Mouse (Mus musculus) neural tube, embryonic 15.5 days (tissue): ENCODE data around the gene Sstr3. TPM values are rescaled to one million over a fixed set of nuclear protein-coding genes. Genes with fewer than 3 reads are reported as not detected.
A peak's percentile ranks its signal among the peaks of the same experiment; 100 is the strongest.

Source experiments
- ATAC-seq: fragments of 200-750 bp; cut with Nextera tagmentation; 2 replicates; pipeline ENCODE4 v1.8.0; 2017; ENCODE audit warnings: mild to moderate bottlenecking, moderate TSS enrichment, moderate library complexity; ENCODE audit not compliant: low FRiP score
- H3K27ac ChIP-seq: fragments of 300-500 bp; sonication (generic); replicated peaks from 2 replicates; pipeline ENCODE4 v1.5.1; 2015; ENCODE audit warnings: mild to moderate bottlenecking, inconsistent platforms
- H3K27me3 ChIP-seq: fragments of 300-500 bp; sonication (generic); replicated peaks from 2 replicates; pipeline ENCODE4 v1.6.1; 2015; ENCODE audit warnings: inconsistent platforms
- H3K36me3 ChIP-seq: fragments of 300-500 bp; sonication (generic); 2 replicates; pipeline ENCODE4 v1.6.1; 2015; ENCODE audit warnings: inconsistent platforms
- H3K4me1 ChIP-seq: fragments of 300-500 bp; sonication (generic); 2 replicates; pipeline ENCODE4 v1.6.1; 2015; ENCODE audit warnings: inconsistent platforms
- H3K4me2 ChIP-seq: fragments of 300-500 bp; sonication (generic); 2 replicates; pipeline ENCODE4 v1.6.1; 2015; ENCODE audit warnings: inconsistent platforms, mild to moderate bottlenecking, moderate library complexity
- H3K4me3 ChIP-seq: fragments of 300-500 bp; sonication (generic); replicated peaks from 2 replicates; pipeline ENCODE4 v1.5.1; 2015; ENCODE audit warnings: mild to moderate bottlenecking, inconsistent platforms
- H3K9ac ChIP-seq: fragments of 300-500 bp; sonication (generic); replicated peaks from 2 replicates; pipeline ENCODE4 v1.6.1; 2015; ENCODE audit warnings: mild to moderate bottlenecking, inconsistent platforms
- H3K9me3 ChIP-seq: fragments of 300-500 bp; sonication (generic); replicated peaks from 2 replicates; pipeline ENCODE4 v1.6.1; 2016; ENCODE audit warnings: inconsistent platforms
- WGBS: fragments of 180-500 bp; shearing (Covaris S2); methylation state at CpG from one replicate; pipeline ENCODE4 v1.1.7; 2015; ENCODE audit warnings: mixed read lengths; 5-methylcytosine and 5-hydroxymethylcytosine counted together
- polyA plus RNA-seq: library from polyadenylated mRNA; unstranded; fragments of >200 nt; fragmentation: Nextera tagmentation; extraction: Ambion mirVana; gene quantifications from 2 replicates; pipeline ENCODE4 v1.2.1, GENCODE M21; 2015

The Sstr3 gene
- polyA plus RNA-seq: 0.50 and 0.57 TPM in 2 replicates

- no peak within 1 kb of the TSS; the same call in 1 of the 2 replicates for H3K27ac ChIP-seq
- H3K4me2 ChIP-seq: peak within 1 kb of the TSS; percentile 40
- H3K27me3 ChIP-seq: peaks cover 3% of the 10 kb centered on the region; the same call in 1 of the 2 replicates
- peak within 1 kb of the TSS; percentile 40 for H3K9ac ChIP-seq
- 0 out of 2 replicates have a peak within 1 kb of the TSS, but pooled peaks have one; percentile 2 for H3K4me3 ChIP-seq
- H3K36me3 ChIP-seq: no peaks in the 10 kb centered on the region
- H3K4me1 ChIP-seq: peaks cover 28% of the 10 kb centered on the region
- WGBS: 8% methylated on average over 14 of the region's 14 CpGs
- H3K9me3 ChIP-seq: no peaks in the 10 kb centered on the region
- ATAC-seq: no peak; the same call in 1 of the 2 replicates
Observed at GRCm38 (mm10) chr15:78544561-78545001, at the start of gene Sstr3. TSS of gene Sstr3 (minus strand) at chr15:78544685.

DNA sequence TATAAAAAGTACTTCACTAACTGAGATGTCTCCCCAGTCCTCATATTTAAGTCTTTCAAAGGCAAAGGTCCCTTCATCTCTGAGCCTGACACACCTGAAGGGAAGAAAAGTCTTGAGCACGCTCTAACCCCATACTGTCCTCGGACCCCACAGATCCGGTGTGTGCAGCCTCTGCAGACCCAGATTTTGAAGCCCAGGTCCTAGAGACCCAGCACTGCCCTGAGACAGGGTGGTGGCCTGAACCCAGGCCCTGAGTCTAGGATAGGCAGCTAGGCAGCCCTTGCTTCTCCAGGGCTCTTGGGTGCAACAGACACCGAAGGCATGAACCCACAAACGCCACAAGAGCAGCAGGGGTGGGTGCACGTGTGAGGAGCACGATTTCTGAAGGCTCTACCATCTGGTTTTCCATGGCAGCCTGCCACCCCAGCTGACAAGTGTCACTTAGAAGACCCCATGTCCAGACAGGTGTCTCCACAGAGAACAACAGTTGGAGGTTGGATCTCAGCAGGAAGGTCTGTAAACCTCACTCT, 49.5 kb upstream of the Sstr3 start:
- H3K4me1 ChIP-seq: peaks cover 3% of the 10 kb centered on the region; the same call in 1 of the 2 replicates
- no peaks in the 10 kb centered on the region for H3K36me3 ChIP-seq
- ATAC-seq: no peak
- no peak overlapping the region for H3K4me3 ChIP-seq
- 87% methylated on average over 7 of the region's 7 CpGs for WGBS
- no peaks in the 10 kb centered on the region for H3K27me3 ChIP-seq
- no peak overlapping the region for H3K9ac ChIP-seq
- H3K27ac ChIP-seq: no peak overlapping the region
- no peak overlapping the region for H3K4me2 ChIP-seq
- no peaks in the 10 kb centered on the region for H3K9me3 ChIP-seq

DNA sequence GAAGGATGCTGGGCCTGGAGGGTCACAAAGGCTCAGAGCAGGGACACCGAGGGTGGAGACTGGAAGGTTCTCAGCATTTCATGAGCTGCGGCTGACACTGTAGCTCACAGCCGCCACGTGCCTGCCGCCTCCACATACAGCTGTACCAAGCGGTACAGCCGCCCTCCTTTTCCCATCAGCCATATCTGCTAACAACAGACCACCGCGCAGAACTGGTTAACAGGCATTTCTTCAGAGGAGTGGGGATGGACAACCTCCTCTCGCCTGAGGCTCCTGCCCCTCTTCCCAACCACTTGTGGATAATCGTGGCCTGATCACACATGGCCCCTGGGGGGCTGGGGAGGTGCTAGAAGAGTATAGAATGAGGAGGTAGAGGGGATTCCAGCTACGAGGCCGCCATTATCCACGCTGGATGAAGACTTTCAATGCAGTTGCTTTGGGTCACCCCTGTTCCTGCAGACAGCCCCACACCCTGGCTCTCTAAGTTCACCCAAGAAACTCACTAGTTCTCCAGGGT, 48.0 kb upstream of the Sstr3 start:
- 82% methylated on average over 14 of the region's 14 CpGs for WGBS
- Histone ChIP-seq H3K27me3 (no peaks in the 10 kb centered on the region), H3K27ac (no peak overlapping the region), H3K4me2 (no peak overlapping the region), H3K4me3 (no peak overlapping the region), H3K4me1 (peaks cover 6% of the 10 kb centered on the region), H3K36me3 (no peaks in the 10 kb centered on the region), H3K9ac (no peak overlapping the region), H3K9me3 (no peaks in the 10 kb centered on the region)
- no peak for ATAC-seq

- H3K4me1 ChIP-seq: peaks cover 8% of the 10 kb centered on the region
Observed at GRCm38 (mm10) chr15:78591680-78592451, 47.4 kb upstream of the Sstr3 start.

DNA sequence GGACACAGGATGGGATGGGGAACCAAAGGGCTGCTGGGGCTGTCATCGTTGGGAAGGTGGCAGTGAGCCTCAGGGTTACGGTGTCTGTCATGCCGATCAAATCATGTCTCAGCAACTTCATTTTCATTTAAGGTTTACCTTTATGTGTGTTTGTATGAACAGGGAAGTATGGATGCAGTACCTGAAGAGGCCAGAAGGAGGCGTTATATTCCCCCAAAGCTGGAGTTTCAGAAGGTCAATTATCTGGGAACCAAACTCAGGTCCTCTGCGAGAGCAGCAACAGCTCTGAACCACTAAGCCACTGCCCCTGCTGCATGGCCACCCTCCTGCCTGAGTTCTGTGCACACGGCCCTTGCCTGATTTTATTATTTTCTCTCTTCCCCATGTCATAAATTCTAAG, 46.3 kb upstream of the Sstr3 start:
- Histone ChIP-seq H3K27me3 (no peaks in the 10 kb centered on the region), H3K9ac (no peak overlapping the region), H3K9me3 (no peaks in the 10 kb centered on the region), H3K4me3 (no peak overlapping the region), H3K4me2 (no peak overlapping the region), H3K4me1 (peaks cover 8% of the 10 kb centered on the region), H3K36me3 (no peaks in the 10 kb centered on the region), H3K27ac (no peak overlapping the region)
- 82% methylated on average over 6 of the region's 6 CpGs for WGBS
- no peak for ATAC-seq

More at GRCm38 (mm10) chr15:78591680-78592451, 47.4 kb upstream of the Sstr3 start:
- Histone ChIP-seq H3K4me3 (no peak overlapping the region), H3K4me2 (no peak overlapping the region), H3K27me3 (no peaks in the 10 kb centered on the region), H3K27ac (no peak overlapping the region), H3K9ac (no peak overlapping the region), H3K36me3 (no peaks in the 10 kb centered on the region), H3K9me3 (no peaks in the 10 kb centered on the region)
- WGBS: 63% methylated on average over 15 of the region's 15 CpGs
- ATAC-seq: no peak

DNA sequence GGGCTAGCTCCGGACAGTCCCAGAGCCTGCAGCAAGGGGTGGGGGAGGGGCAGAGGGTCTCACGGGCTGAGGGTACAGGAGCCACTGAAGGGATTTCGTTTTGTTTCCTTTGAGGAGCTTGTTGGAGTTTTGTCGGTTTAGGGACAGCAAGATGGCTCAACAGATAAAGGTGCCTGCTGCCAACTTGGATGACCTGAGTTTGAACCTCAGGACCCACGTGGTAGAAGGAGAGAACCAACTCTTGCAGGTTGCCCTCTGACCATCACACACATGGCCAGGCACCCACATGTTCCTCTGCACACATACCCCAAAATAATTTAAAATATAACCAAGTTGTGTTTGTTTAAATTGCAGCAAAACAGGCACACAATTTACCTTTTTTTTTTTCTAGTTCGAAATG, 45.5 kb upstream of the Sstr3 start:
- Histone ChIP-seq H3K27me3 (no peaks in the 10 kb centered on the region), H3K9ac (no peak overlapping the region), H3K4me2 (no peak overlapping the region), H3K36me3 (no peaks in the 10 kb centered on the region), H3K27ac (no peak overlapping the region), H3K4me1 (peaks cover 8% of the 10 kb centered on the region), H3K4me3 (no peak overlapping the region), H3K9me3 (no peaks in the 10 kb centered on the region)
- 85% methylated on average over 6 of the region's 6 CpGs for WGBS
- no peak for ATAC-seq

GRCm38 (mm10) chr15:78588900-78589299, 44.4 kb upstream of the Sstr3 start:
- no peaks in the 10 kb centered on the region for H3K9me3 ChIP-seq
- H3K4me1 ChIP-seq: peaks cover 8% of the 10 kb centered on the region
- WGBS: 93% methylated on average over 4 of the region's 4 CpGs
- H3K9ac ChIP-seq: no peak overlapping the region
- H3K27me3 ChIP-seq: no peaks in the 10 kb centered on the region
- H3K27ac ChIP-seq: no peak overlapping the region
- H3K36me3 ChIP-seq: no peaks in the 10 kb centered on the region
- H3K4me3 ChIP-seq: no peak overlapping the region
- no peak for ATAC-seq
- H3K4me2 ChIP-seq: no peak overlapping the region

- H3K9me3 ChIP-seq: no peaks in the 10 kb centered on the region
- H3K4me1 ChIP-seq: peaks cover 8% of the 10 kb centered on the region
- WGBS: 88% methylated on average over 4 of the region's 4 CpGs
- H3K4me2 ChIP-seq: no peak overlapping the region
- no peak overlapping the region for H3K9ac ChIP-seq
- H3K27ac ChIP-seq: no peak overlapping the region
- ATAC-seq: no peak
- no peak overlapping the region for H3K4me3 ChIP-seq
- H3K36me3 ChIP-seq: no peaks in the 10 kb centered on the region
- no peaks in the 10 kb centered on the region for H3K27me3 ChIP-seq
Observed at GRCm38 (mm10) chr15:78588049-78588448, 43.6 kb upstream of the Sstr3 start.

DNA sequence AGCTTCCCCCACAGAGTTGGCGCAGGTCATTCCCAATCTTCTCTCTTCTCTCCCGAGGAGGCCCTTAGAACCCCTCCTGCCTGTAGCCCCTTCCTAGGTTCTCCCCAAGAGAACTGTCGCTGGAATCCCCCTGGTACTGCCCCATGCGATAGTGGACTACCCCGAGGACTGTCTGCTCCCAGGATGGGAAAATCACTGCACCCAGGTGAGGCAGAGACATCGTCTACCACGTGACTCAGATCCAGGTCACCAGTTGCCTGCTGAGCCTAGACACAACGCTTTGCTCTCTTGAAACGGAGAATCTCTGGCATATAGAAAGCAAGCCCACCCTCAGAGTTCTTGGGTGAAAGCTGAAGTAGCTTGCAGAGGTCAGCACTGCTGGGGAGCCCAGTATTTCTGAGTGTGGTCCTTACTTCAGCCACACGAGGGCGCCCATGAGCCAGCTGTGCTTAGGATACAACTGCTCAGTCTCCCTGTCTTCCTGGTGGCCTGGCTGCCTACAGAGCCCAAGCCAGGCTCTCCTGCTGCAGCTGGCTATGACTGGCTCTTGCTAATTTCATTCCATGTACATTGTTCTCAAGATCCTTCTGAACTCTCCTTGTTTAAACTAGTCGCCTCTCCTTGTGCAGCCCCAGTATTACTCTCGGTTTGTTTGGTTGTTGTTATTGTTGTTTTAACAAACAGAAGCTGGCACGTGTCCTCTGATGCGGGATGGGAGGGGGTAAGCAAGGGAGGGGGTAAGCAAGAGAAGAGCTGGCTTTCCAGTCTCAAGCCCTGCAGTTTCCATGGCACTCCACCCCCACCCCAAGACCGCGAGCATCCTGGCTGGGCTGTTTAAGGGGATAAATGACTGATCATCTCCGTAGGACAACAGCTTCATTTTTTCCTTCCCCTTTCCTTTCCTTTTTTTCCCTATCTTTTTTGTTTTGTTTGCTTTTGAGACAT, 42.8 kb upstream of the Sstr3 start:
- Histone ChIP-seq H3K9ac (no peak overlapping the region), H3K27me3 (no peaks in the 10 kb centered on the region), H3K4me1 (peaks cover 8% of the 10 kb centered on the region), H3K4me3 (no peak overlapping the region), H3K36me3 (no peaks in the 10 kb centered on the region), H3K4me2 (no peak overlapping the region), H3K27ac (0 out of 2 replicates have a peak overlapping the region, but pooled peaks have one; percentile 41), H3K9me3 (no peaks in the 10 kb centered on the region)
- ATAC-seq: peak; percentile 82
- 53% methylated on average over 18 of the region's 18 CpGs for WGBS

DNA sequence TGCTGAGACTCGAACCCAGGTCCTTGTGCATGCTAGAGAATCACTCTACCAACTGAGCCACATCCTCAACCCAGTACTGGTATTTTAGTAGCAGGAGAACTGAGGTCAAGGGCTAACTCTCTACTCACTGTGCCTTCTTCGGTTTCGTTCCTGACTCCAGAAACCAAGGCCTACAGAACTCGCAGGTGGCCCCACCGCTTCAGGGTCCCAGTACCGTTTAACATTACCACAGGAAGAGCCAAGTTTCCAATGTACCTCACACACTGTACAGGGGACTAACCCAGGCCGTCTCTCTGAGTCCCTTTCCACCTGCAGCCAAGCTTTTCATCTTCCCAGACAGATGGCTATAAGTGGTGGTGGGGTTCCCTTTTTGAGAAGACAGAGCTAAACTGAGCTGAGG, 40.9 kb upstream of the Sstr3 start:
- no peak for ATAC-seq
- H3K27ac ChIP-seq: no peak overlapping the region
- H3K4me3 ChIP-seq: no peak overlapping the region
- H3K4me2 ChIP-seq: no peak overlapping the region
- H3K9me3 ChIP-seq: no peaks in the 10 kb centered on the region
- H3K27me3 ChIP-seq: no peaks in the 10 kb centered on the region
- 90% methylated on average over 7 of the region's 7 CpGs for WGBS
- H3K9ac ChIP-seq: no peak overlapping the region
- H3K4me1 ChIP-seq: peaks cover 23% of the 10 kb centered on the region
- no peaks in the 10 kb centered on the region for H3K36me3 ChIP-seq

GRCm38 (mm10) chr15:78583352-78583751, 38.9 kb upstream of the Sstr3 start:
- Histone ChIP-seq H3K4me3 (no peak overlapping the region), H3K9ac (no peak overlapping the region), H3K9me3 (no peaks in the 10 kb centered on the region), H3K4me1 (peaks cover 33% of the 10 kb centered on the region), H3K27ac (no peak overlapping the region), H3K36me3 (no peaks in the 10 kb centered on the region), H3K27me3 (no peaks in the 10 kb centered on the region), H3K4me2 (no peak overlapping the region)
- WGBS: 21% methylated on average over 11 of the region's 11 CpGs
- ATAC-seq: no peak
